Mouse (Mus musculus) neutrophil, adult 83 days (primary cell): Measurements from ENCODE around the gene Slc22a4. TPM values are rescaled to one million over a fixed set of nuclear protein-coding genes. Genes with fewer than 3 reads are reported as not detected.

Source experiments
- total RNA-seq, 2 experiments: library from RNA; stranded (reverse); gene quantifications; one replicate each; pipeline ENCODE4 v1.2.4; 2023

Slc22a4 gene
- total RNA-seq: 10 to 100 TPM; 16.2 to 23.7 TPM

GRCm38 (mm10) chr11:54028044-54028951, at the start of gene Slc22a4:
Gene Slc22a4, minus strand, starts transcription at chr11:54028090.

GRCm38 (mm10) chr11:54068520-54069371, 40.9 kb upstream of the Slc22a4 start, which contains the start of gene Pdlim4:
Gene Pdlim4, minus strand, starts transcription at chr11:54069014.

GRCm38 (mm10) chr11:53979788-53980621, 47.9 kb downstream of the Slc22a4 start, which contains the start of gene Slc22a21:
Gene Slc22a21, minus strand, starts transcription at chr11:53980332.

Other genes with a start within 250 kb of the Slc22a4 start
- 1 to 10 TPM in 1 of 2 experiments, under 1 TPM in 1; 0.82 to 1.9 TPM for gene Gm12216, start 168.8 kb downstream of the Slc22a4 start, total RNA-seq
- 1 to 10 TPM; 5.9 to 6.5 TPM for gene Slc22a5, start 136.4 kb downstream of the Slc22a4 start, total RNA-seq
- gene Slc22a21, start 47.8 kb downstream of the Slc22a4 start, total RNA-seq: 1 to 10 TPM in 1 of 2 experiments, under 1 TPM in 1; 0.85 to 2.4 TPM
- gene Pdlim4, start 40.9 kb upstream of the Slc22a4 start, total RNA-seq: 1 to 10 TPM; 1.8 to 2.3 TPM
- gene P4ha2, start 72.0 kb upstream of the Slc22a4 start, total RNA-seq: 1 to 10 TPM in 1 of 2 experiments, under 1 TPM in 1; 0.35 to 1.1 TPM
- gene Csf2, start 221.6 kb upstream of the Slc22a4 start, total RNA-seq: not detected
- not detected for gene Il3, start 239.2 kb upstream of the Slc22a4 start, total RNA-seq